Mouse (Mus musculus) granulocyte monocyte progenitor cell, adult 5-6 weeks (primary cell): ENCODE measurements around the gene Rhov. TPM values are rescaled to one million over a fixed set of nuclear protein-coding genes. Genes with fewer than 3 reads are reported as not detected.

Source experiments
- ATAC-seq: replicated peaks from 2 replicates; pipeline ENCODE4 v1.8.0; 2016; ENCODE audit warnings: mild to moderate bottlenecking, moderate TSS enrichment, inconsistent platforms; ENCODE audit not compliant: poor library complexity, severe bottlenecking
- total RNA-seq, 2 experiments: library from RNA; stranded (forward) in 1 of 2; stranded (reverse) in 1 of 2; fragments of 200-712, 200-1000 nt in 1 of 2; fragments of >200 nt in 1 of 2; fragmentation: Nextera tagmentation in 1 of 2; gene quantifications; 2 replicates each; pipeline ENCODE4 v1.2.3; 2014 to 2017

The Rhov gene
- not detected in 2 replicates for total RNA-seq (2014; fragmentation: Nextera tagmentation)
- 0.26 and 0.65 TPM in 2 replicates for total RNA-seq (2017)

GRCm38 (mm10) chr2:119270643-119271331 is at the start of gene Rhov:
Gene Rhov, minus strand, starts transcription at chr2:119271272.
- ATAC-seq = peak; percentile 99

DNA sequence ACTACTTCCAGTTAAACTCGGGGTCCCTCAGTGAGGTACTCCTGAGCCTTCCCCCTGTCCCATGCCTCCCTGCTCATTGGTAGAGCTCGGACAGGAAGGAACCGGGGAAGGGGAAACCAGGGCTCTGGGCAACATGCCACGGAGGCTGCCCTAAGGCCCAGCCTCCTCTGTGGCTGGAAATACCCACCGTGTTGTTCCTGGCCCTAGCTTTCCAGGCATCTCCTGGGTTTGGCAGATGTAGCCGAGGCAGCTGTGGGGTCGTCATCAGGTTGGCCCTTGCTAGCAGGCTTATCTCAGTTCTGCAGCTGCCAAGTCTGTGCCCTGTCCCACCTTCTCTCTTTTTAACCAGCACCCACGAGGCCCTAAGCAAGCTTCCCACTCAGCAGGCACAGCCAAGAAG is 49.5 kb upstream of the Rhov start:
- peak; percentile 10; the same call in 1 of the 2 replicates for ATAC-seq

- ATAC-seq = peak; percentile 13; the same call in 1 of the 2 replicates
These were observed 47.1 kb upstream of the Rhov start for GRCm38 (mm10) chr2:119318043-119318710.

DNA sequence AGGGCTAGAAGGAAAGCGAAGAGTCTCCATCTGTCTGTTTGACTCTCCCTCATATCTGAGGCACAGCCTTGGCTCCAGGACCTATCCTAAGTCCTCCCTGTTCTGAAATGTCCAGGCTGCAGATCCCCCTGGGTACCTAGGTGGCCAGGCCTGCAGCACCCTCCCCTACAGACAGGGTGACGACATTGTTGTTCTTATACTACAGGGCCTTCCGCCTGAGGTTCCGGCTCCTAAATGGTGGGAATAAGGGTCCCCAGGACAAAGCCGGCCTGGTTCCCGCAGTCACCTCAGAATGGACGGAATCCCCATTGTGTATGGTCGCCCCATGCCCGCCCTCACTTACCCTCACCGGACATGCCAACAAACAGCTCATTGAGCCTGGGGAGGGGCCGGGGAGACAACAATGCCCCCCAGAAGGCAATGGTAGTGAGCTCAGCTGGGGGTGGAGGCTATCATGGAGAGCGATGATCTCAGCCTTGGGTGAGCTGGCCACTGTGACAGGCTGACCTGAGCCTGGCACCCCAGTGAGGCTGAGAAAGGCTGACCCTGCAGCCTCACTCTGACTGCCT is 43.8 kb upstream of the Rhov start:
- ATAC-seq = no peak

- peak; percentile 51 for ATAC-seq
These were observed 42.9 kb upstream of the Rhov start for GRCm38 (mm10) chr2:119313780-119314479.

- no peak for ATAC-seq
These were observed 41.4 kb upstream of the Rhov start for GRCm38 (mm10) chr2:119312380-119312958.

GRCm38 (mm10) chr2:119311544-119311943 is 40.5 kb upstream of the Rhov start:
- ATAC-seq = no peak

DNA sequence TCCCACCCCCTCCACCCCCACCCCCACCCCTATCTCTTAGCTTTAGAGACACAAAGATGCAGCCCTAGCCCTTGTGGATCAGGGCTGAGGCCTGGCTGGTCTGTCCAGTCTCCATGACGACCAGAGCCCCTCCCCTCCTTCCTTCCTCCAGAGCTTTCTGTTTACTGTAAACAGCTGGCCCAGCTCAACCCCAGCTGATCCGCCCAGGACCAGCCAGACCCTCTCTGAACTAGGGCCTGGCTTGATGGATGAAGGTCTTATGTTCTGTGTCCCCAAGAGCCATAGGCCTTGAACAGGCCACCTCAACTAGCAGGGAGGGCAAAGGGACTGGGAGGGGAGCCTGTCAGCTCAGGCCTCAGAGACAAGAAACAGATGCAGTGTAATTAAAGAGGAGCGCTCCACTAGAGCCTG is 33.7 kb upstream of the Rhov start:
- no peak for ATAC-seq

- ATAC-seq = no peak
These were observed 33.3 kb upstream of the Rhov start for GRCm38 (mm10) chr2:119304391-119304790.

DNA sequence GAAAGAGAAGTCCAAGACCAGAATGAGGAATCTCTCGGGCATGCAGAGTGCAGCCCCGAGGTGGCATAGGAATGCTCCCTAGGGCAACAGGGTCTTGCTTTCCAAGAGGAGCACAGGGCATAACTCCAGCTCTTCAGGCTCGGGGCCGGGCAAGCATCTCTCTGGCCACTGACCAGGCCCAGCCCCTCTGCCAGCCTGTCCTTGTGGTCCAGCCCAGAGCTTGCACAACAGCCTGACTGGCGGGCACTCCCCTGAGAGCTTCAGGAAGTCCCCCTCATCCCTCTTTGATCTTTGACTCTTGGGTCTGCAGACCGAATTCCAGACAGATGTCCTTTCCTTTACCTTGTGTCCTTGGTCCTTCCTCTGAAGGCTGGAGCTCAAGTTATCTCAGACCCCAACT is 31.8 kb upstream of the Rhov start:
- ATAC-seq = no peak

DNA sequence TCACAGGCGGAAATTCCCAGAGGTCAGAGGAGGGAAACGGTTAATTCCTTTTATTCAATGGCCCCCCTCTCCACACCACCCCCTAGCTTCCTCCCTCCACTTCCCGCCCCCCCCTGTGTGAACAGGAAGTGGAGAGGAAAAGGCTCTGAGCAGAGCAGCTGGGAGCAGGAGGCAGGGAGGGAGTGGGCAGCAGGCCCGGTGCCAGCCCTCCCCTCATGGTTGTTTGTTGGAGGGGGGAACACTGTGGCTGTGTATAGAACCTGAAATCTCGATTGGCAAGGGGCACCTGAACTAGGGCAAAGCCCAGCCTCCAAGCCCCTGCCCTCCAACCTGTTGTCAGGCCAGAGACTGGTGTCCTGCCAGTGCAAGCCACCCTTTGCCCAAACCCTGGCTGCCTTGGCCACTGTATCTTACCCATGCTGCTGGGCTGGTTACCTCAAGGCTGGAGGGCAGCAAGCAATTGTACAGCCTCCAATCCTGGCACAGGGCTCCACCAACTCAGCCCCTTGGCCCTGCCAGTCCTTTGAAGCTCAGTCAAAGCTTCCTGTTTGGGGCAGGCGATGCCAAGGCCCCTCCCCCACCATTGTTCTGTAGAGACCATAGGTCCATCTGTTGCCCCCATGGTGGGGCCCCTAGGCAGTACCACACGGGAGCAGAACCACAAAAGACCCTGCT is 29.9 kb upstream of the Rhov start:
- no peak for ATAC-seq

DNA sequence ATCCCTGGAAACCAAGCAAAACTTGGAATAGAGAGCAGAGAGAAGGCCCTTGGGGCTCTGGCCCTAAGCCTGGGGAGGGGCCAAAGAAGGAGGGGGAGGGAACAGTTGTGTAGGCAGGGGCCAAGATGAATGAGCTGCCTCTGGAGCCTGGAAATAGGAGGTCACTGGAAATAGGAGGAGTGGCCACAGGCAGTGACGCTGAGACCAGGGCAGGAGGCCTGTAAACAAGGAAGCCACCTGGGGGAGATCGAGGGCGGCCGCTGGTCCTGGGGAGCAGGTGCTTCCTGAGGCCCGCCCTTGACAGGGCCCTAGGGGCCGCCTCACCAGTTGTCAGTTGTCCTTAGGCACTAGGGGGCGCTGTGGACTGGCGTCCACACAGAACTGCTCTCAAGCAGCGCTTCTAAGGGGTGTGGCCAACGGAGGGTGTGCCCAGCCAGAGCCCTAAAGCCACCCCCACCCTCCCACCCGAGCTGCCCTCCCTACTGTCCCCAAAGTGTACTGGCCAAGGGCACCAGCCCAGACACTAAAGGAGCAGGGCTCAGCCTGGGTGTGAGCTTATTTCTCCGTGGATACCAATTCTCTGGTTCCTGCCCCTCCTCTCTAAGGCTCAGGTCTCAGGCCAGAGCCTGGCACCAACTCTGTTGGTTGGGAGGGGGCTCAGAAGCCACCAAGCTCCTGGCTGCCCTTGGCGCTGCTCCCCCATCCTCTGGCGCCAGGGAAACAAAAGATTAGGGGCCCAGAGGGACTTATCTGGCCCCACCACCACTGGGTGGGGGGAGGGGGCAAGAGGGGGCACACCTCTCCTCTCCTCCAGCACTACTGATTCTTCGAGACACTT is 29.1 kb upstream of the Rhov start:
- peak; percentile 83 for ATAC-seq

- ATAC-seq = no peak
These were observed 27.8 kb upstream of the Rhov start for GRCm38 (mm10) chr2:119298839-119299238.

- ATAC-seq = no peak
These were observed 27.3 kb upstream of the Rhov start for GRCm38 (mm10) chr2:119298330-119298729.

DNA sequence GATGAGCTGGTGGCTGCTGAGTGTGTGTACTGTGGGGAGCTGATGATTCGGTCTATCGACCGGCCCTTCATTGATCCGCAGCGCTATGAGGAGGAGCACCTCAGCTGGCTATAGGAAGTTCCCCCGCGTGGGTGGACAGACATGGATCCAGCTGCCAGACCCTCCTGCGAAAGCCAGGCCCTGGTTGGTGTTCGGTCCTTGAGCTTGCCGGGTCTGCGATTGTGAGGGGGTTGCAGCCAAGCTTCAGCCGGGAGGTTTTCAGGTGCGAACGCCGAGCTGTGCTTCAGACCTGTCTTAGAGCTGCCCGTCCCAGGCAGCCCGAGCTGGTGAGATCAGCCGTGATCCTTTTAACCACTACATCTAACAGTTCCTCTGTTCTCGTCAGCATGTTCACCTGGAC is 26.4 kb upstream of the Rhov start:
- no peak for ATAC-seq

DNA sequence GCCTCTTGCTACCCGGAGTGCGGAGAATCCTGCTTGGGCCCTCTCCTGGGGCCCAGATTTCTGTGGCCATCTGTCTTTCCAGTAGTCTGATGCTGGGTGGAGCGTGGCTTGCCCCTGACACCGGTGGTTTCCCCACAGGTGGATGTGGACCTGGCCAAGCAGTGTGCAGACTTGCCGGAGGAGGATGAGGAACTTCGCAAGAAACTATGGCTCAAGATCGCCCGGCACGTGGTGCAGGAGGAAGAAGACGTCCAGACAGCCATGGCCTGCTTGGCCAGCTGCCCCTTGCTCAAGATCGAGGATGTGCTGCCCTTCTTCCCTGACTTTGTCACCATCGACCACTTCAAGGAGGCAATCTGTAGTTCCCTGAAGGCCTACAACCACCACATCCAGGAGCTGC is 25.7 kb upstream of the Rhov start:
- ATAC-seq = peak; percentile 14; the same call in 1 of the 2 replicates

DNA sequence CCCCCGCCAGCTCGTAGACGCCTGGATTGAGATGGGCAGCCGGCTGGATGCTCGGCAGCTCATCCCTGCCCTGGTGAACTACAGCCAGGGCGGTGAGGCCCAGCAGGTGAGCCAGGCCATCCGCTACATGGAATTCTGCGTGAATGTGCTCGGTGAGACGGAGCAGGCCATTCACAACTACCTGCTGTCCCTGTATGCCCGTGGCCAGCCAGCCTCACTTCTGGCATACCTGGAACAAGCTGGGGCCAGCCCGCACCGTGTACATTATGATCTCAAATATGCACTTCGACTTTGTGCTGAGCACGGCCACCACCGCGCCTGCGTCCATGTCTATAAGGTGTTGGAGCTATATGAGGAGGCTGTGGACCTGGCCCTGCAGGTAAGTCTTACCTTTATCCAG is 23.3 kb upstream of the Rhov start:
- no peak for ATAC-seq

DNA sequence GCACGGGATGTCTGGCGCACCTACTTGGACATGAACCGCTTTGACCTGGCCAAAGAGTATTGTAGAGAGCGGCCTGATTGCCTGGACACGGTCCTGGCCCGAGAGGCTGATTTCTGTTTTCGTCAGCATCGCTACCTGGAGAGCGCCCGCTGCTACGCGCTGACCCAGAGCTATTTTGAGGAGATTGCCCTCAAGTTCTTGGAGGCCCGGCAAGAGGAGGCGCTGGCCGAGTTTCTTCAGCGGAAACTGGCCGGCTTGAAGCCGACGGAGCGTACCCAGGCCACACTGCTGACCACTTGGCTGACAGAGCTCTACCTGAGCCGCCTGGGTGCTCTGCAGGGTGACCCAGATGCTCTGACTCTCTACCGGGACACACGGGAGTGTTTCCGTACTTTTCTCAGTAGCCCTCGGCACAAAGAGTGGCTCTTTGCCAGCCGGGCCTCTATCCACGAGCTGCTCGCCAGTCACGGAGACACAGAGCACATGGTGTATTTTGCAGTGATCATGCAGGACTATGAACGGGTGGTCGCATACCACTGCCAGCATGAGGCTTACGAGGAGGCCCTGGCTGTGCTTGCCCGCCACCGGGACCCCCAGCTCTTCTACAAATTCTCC is 22.8 kb upstream of the Rhov start:
- no peak for ATAC-seq

- ATAC-seq = no peak
These were observed 22.2 kb upstream of the Rhov start for GRCm38 (mm10) chr2:119293311-119293710.
